Mouse (Mus musculus): ENCODE measurements around the gene Gm20518. TPM values are rescaled to one million over a fixed set of nuclear protein-coding genes. Genes with fewer than 3 reads are reported as not detected.

The Gm20518 gene
- polyA plus RNA-seq, 1 experiment = 3.9 TPM

- TF ChIP-seq CTCF (IDR thresholded peaks at IDR 0.05; ENCODE audit: borderline replicate concordance, extremely low read depth, insufficient read depth, insufficient read length) (no peak), POLR2A (IDR thresholded peaks at IDR 0.05; ENCODE audit: borderline replicate concordance, extremely low read depth, insufficient read depth, insufficient read length, poor library complexity, severe bottlenecking) (no peak)
- DNase-seq (ENCODE audit: low read depth) = no peak
Observed at GRCm38 (mm10) chr16:17816528-17816927, 74.9 kb downstream of the Gm20518 start.

- TF ChIP-seq POLR2A (IDR thresholded peaks at IDR 0.05; ENCODE audit: borderline replicate concordance, extremely low read depth, insufficient read depth, insufficient read length, poor library complexity, severe bottlenecking) (peak; percentile 59; the same call in 1 of the 2 replicates), CTCF (IDR thresholded peaks at IDR 0.05; ENCODE audit: borderline replicate concordance, extremely low read depth, insufficient read depth, insufficient read length) (peak; percentile 92)
- peak; percentile 91 for DNase-seq (ENCODE audit: low read depth)
Observed at GRCm38 (mm10) chr16:17815411-17816402, 75.8 kb downstream of the Gm20518 start.

GRCm38 (mm10) chr16:17813173-17813572 lies 78.3 kb downstream of the Gm20518 start:
- DNase-seq (ENCODE audit: low read depth) = no peak
- no peak for TF ChIP-seq POLR2A (IDR thresholded peaks at IDR 0.05; ENCODE audit: borderline replicate concordance, extremely low read depth, insufficient read depth, insufficient read length, poor library complexity, severe bottlenecking)
- TF ChIP-seq CTCF (IDR thresholded peaks at IDR 0.05; ENCODE audit: borderline replicate concordance, extremely low read depth, insufficient read depth, insufficient read length) = no peak

- TF ChIP-seq CTCF (IDR thresholded peaks at IDR 0.05; ENCODE audit: borderline replicate concordance, extremely low read depth, insufficient read depth, insufficient read length) (peak; percentile 51; the same call in 1 of the 2 replicates), POLR2A (IDR thresholded peaks at IDR 0.05; ENCODE audit: borderline replicate concordance, extremely low read depth, insufficient read depth, insufficient read length, poor library complexity, severe bottlenecking) (no peak)
- peak; percentile 69 for DNase-seq (ENCODE audit: low read depth)
Observed at GRCm38 (mm10) chr16:17812120-17812519, 79.4 kb downstream of the Gm20518 start.

GRCm38 (mm10) chr16:17809711-17810110 lies 81.8 kb downstream of the Gm20518 start:
- DNase-seq (ENCODE audit: low read depth) = peak; percentile 68
- TF ChIP-seq CTCF (IDR thresholded peaks at IDR 0.05; ENCODE audit: borderline replicate concordance, extremely low read depth, insufficient read depth, insufficient read length) (no peak), POLR2A (IDR thresholded peaks at IDR 0.05; ENCODE audit: borderline replicate concordance, extremely low read depth, insufficient read depth, insufficient read length, poor library complexity, severe bottlenecking) (no peak)

GRCm38 (mm10) chr16:17809125-17809524 lies 82.3 kb downstream of the Gm20518 start:
- TF ChIP-seq POLR2A (IDR thresholded peaks at IDR 0.05; ENCODE audit: borderline replicate concordance, extremely low read depth, insufficient read depth, insufficient read length, poor library complexity, severe bottlenecking) (no peak), CTCF (IDR thresholded peaks at IDR 0.05; ENCODE audit: borderline replicate concordance, extremely low read depth, insufficient read depth, insufficient read length) (no peak)
- no peak for DNase-seq (ENCODE audit: low read depth)

GRCm38 (mm10) chr16:17807192-17808009 lies 84.1 kb downstream of the Gm20518 start:
- no peak for TF ChIP-seq CTCF (IDR thresholded peaks at IDR 0.05; ENCODE audit: borderline replicate concordance, extremely low read depth, insufficient read depth, insufficient read length)
- peak; percentile 11; the same call in 1 of the 2 replicates for TF ChIP-seq POLR2A (IDR thresholded peaks at IDR 0.05; ENCODE audit: borderline replicate concordance, extremely low read depth, insufficient read depth, insufficient read length, poor library complexity, severe bottlenecking)
- peak; percentile 97 for DNase-seq (ENCODE audit: low read depth)

- TF ChIP-seq POLR2A (IDR thresholded peaks at IDR 0.05; ENCODE audit: borderline replicate concordance, extremely low read depth, insufficient read depth, insufficient read length, poor library complexity, severe bottlenecking) (no peak), CTCF (IDR thresholded peaks at IDR 0.05; ENCODE audit: borderline replicate concordance, extremely low read depth, insufficient read depth, insufficient read length) (no peak)
- peak; percentile 64 for DNase-seq (ENCODE audit: low read depth)
Observed at GRCm38 (mm10) chr16:17806581-17807191, 84.8 kb downstream of the Gm20518 start.

- DNase-seq (ENCODE audit: low read depth) = no peak
- TF ChIP-seq POLR2A (IDR thresholded peaks at IDR 0.05; ENCODE audit: borderline replicate concordance, extremely low read depth, insufficient read depth, insufficient read length, poor library complexity, severe bottlenecking) (no peak), CTCF (IDR thresholded peaks at IDR 0.05; ENCODE audit: borderline replicate concordance, extremely low read depth, insufficient read depth, insufficient read length) (no peak)
Observed at GRCm38 (mm10) chr16:17804982-17805381, 86.5 kb downstream of the Gm20518 start.

- no peak for TF ChIP-seq CTCF (IDR thresholded peaks at IDR 0.05; ENCODE audit: borderline replicate concordance, extremely low read depth, insufficient read depth, insufficient read length)
- no peak for TF ChIP-seq POLR2A (IDR thresholded peaks at IDR 0.05; ENCODE audit: borderline replicate concordance, extremely low read depth, insufficient read depth, insufficient read length, poor library complexity, severe bottlenecking)
- peak; percentile 60 for DNase-seq (ENCODE audit: low read depth)
Observed at GRCm38 (mm10) chr16:17804449-17804912, 87.0 kb downstream of the Gm20518 start.
